In the genomic region with DNA sequence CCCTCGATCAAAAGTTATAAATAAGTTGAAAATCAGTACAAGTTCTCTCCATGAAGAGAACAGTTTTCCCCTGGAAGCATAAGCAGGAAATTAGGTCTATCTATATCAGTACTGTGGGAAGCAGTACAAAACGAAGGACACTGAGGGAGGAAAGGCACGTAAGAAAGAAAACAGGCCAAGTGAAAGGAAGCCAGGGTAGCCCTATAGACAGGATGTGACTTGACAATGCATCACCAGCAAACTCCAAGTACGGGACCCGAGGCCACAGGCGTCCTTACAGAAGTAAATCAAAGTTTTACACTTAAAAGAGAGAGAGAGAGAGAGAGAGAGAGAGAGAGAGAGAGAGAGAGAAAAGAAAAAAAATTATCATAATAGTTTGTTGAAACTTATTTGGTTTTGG, we compare ENCODE assay signal across 10 mouse cellular contexts. TPM values are rescaled to one million over a fixed set of nuclear protein-coding genes. Genes with fewer than 3 reads are reported as not detected.
A peak's percentile ranks its signal among the peaks of the same experiment; 100 is the strongest.
DNase-seq lines count a peak whose midpoint lies in the region; ATAC-seq lines count a peak whose summit lies in the region.
"Had no signal": no experiment of that assay in that cellular context is flagged by ENCODE, and none has a peak within 500 bp of the region (broad histone marks: within the 10 kb centered on the region; RNA-seq: fewer than 3 reads in every experiment).

No protein-coding gene starts in this region.

- H3K9me3 ChIP-seq in heart, embryonic 14.5 days (ENCODE audit: control insufficient read depth, low read length), result no peaks in the 10 kb centered on the region
- no peaks in the 10 kb centered on the region for H3K9me3 ChIP-seq in intestine, embryonic 16.5 days (ENCODE audit: control insufficient read depth, low read length)

- no peaks in the 10 kb centered on the region for H3K36me3 ChIP-seq in heart, embryonic 14.5 days (ENCODE audit: control insufficient read depth, insufficient read depth, low read length)
- H3K36me3 ChIP-seq in intestine, embryonic 16.5 days (ENCODE audit: control insufficient read depth, insufficient read depth, low read length), result no peaks in the 10 kb centered on the region

- H3K27ac ChIP-seq in heart, embryonic 14.5 days (replicated peaks in 1 of 2; ENCODE audit: control insufficient read depth in 1 of 2, insufficient read depth in 1 of 2, low read depth in 2 of 2, low read length in 2 of 2), result peak overlapping the region in 1 of 2 experiments; percentile 70; a peak in 2 of 4 replicates
- peak overlapping the region; percentile 90; the same call in 1 of the 2 replicates for H3K27ac ChIP-seq in intestine, embryonic 16.5 days (ENCODE audit: low read length)

- DNase-seq in heart, adult 8-10 months (ENCODE audit: low spot score), result no peak
- DNase-seq in 3T3-L1 (ENCODE audit: low read depth, low spot score) (peak; percentile 61), NIH3T3 (ENCODE audit: low read depth) (peak; percentile 34), MN1 (ENCODE audit: low spot score) (no peak)
- no peak for DNase-seq in yolk sac, embryonic 10.5 days (ENCODE audit: low spot score)
- DNase-seq in thymus, postnatal 36 days, result no peak
- DNase-seq: kidney, adult 11 months had no signal

- 0 out of 2 replicates have a peak overlapping the region, but pooled peaks have one; percentile 13 for H3K9ac ChIP-seq in heart, embryonic 14.5 days (ENCODE audit: low read length)
- H3K9ac ChIP-seq in intestine, embryonic 16.5 days (ENCODE audit: low read depth, low read length), result peak overlapping the region; percentile 42; the same call in 1 of the 2 replicates

- 0 out of 2 replicates have a peak, but pooled peaks cover 4% of the 10 kb centered on the region for H3K27me3 ChIP-seq in heart, embryonic 14.5 days (ENCODE audit: control insufficient read depth, insufficient read depth, low read length)
- H3K27me3 ChIP-seq in intestine, embryonic 16.5 days (replicated peaks; ENCODE audit: control insufficient read depth, insufficient read depth, low read length), result no peaks in the 10 kb centered on the region
- H3K27me3 ChIP-seq: Patski had no signal

- peaks cover 14 to 42% of the 10 kb centered on the region in 2 experiments for H3K4me1 ChIP-seq in heart, embryonic 14.5 days (ENCODE audit: control insufficient read depth in 2 of 2, insufficient read depth in 2 of 2, low read length in 2 of 2)
- H3K4me1 ChIP-seq in intestine, embryonic 16.5 days (ENCODE audit: control insufficient read depth, insufficient read depth, low read length), result peaks cover 45% of the 10 kb centered on the region

- peak overlapping the region; percentile 92 for H3K4me2 ChIP-seq in heart, embryonic 14.5 days (ENCODE audit: low read length)
- H3K4me2 ChIP-seq in intestine, embryonic 16.5 days (ENCODE audit: low read depth, low read length), result peak overlapping the region; percentile 57

- ATAC-seq in heart, embryonic 14.5 days (ENCODE audit: insufficient number of reproducible peaks, insufficient read depth, low FRiP score, low read depth), result no peak
- ATAC-seq in intestine, embryonic 16.5 days, result no peak
- ATAC-seq: Patski had no signal

- H3K4me3 ChIP-seq in heart, embryonic 14.5 days (ENCODE audit: control insufficient read depth in 1 of 2, insufficient read depth in 1 of 2, low read depth in 1 of 2, low read length in 2 of 2), result peak overlapping the region in 1 of 2 experiments; percentile 68; a peak in 2 of 4 replicates
- H3K4me3 ChIP-seq in intestine, embryonic 16.5 days (ENCODE audit: low read length), result peak overlapping the region; percentile 74

- 47% methylated on average over 6 of the region's 6 CpGs for whole genome bisulfite sequencing in heart, embryonic 14.5 days
- 35% methylated on average over 6 of the region's 6 CpGs for WGBS in intestine, embryonic 16.5 days

RNA-seq across cellular contexts. Expression of a gene that starts 2.8 kb away (rescaled TPM):
- 13.8 and 14.9 TPM in 2 replicates for polyA plus RNA-seq in heart, embryonic 14.5 days (2014; fragmentation: Nextera tagmentation; extraction: Ambion mirVana)
- 100 to 1,000 TPM in 2 of 4 experiments, 10 to 100 TPM in 2; 67.8 to 139 (median 92.1) TPM for total RNA-seq in heart, adult 8-10 months (2022)
- polyA plus RNA-seq in intestine, embryonic 16.5 days (2015; fragmentation: Nextera tagmentation; extraction: Ambion mirVana), result 69.4 and 73.6 TPM in 2 replicates

Comparison
In these comparisons a context has a peak if more than half of its experiments do, and no peak if none do; other contexts are left out.
1. DNase-seq: peak in 3T3-L1 (single experiment) and NIH3T3 (single experiment); none in heart, adult 8-10 months (single experiment), MN1 (single experiment), yolk sac, embryonic 10.5 days (single experiment) and thymus, postnatal 36 days (0 of 2).